Mouse (Mus musculus) small intestine, adult 2 months (tissue): ENCODE data around the gene Secisbp2.

Experiments used
- CTCF ChIP-seq: fragments of 200-500 bp; IDR thresholded peaks from 2 replicates; pipeline ENCODE4 v1.5.1; 2012; ENCODE audit warnings: low read depth, mild to moderate bottlenecking, control low read depth, inconsistent platforms, low read length, moderate library complexity, mixed read lengths; ENCODE audit not compliant: insufficient replicate concordance, insufficient read length; ENCODE audit errors: extremely low read depth
- POLR2A ChIP-seq: fragments of 200-500 bp; IDR thresholded peaks from 2 replicates; pipeline ENCODE4 v1.6.1; 2012; ENCODE audit warnings: low read depth, mild to moderate bottlenecking, control low read depth, inconsistent platforms, low read length, moderate library complexity

- TF ChIP-seq CTCF: no peak
- no peak for TF ChIP-seq POLR2A
These were observed 65.1 kb downstream of the Secisbp2 start for GRCm38 (mm10) chr13:51716350-51717263.
